Mouse (Mus musculus) testis, adult 2 months (tissue): Measurements from ENCODE around the gene Krt36.

Experiments
- CTCF ChIP-seq: fragments of 200-500 bp; IDR thresholded peaks from 2 replicates; pipeline ENCODE4 v1.5.1; 2012; ENCODE audit warnings: low read depth, mild to moderate bottlenecking, inconsistent platforms, low read length, moderate library complexity; ENCODE audit not compliant: control insufficient read depth, insufficient read depth, insufficient replicate concordance
- POLR2A ChIP-seq: fragments of 200-500 bp; IDR thresholded peaks from 2 replicates; pipeline ENCODE4 v1.6.1; 2012; ENCODE audit warnings: low read depth, mild to moderate bottlenecking, inconsistent platforms, low read length, moderate library complexity; ENCODE audit not compliant: control insufficient read depth

- TF ChIP-seq CTCF (no peak), POLR2A (no peak)
These were observed 34.0 kb upstream of the Krt36 start for GRCm38 (mm10) chr11:100139391-100139790.
